Mouse (Mus musculus): Measurements from ENCODE around the gene Plekha3. TPM values are rescaled to one million over a fixed set of nuclear protein-coding genes. Genes with fewer than 3 reads are reported as not detected.

Plekha3 gene
- polyA plus RNA-seq, 1 experiment from 2014 or later: 8.7 TPM

DNA sequence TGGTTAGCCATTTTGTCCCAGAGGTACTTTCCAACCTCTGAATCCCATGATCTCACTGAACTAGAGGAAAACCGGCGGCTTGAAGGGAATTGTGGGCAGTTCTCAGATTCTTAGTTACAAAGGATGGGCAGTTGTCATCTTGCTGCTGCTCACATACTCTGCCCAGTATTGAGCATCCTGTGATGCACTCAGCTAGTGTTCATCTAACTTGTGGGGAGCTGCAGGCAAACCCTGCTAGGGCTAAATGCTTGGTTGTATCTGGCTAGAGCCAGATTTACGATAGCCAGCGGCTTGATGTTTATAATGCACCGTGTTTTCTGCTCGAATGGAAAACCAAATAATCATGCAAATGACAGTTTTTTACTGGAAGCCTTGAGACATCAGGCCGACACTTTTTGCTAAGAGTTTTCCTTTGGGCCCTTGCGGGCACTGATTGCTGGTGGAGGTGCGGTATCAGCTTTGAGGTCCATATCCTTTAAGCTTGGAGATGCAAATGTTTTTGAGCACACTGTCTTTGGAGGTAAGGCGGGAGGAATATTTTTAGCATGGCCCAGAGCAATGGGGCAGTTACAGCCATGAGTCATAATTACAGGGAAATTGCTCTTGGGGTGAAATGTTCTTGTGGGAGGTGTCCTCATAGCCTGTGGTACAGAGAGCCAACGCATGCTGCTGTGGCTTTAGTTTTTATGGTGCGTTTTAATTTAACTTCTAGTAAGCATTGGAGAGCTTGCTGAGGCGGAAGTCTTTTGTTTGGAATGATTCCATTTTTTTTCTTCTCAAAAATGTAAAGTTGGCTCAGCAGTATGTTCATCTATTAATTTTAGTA, 1.5 kb downstream of the Plekha3 start:
- 69% methylated on average over 13 of the region's 13 CpGs for WGBS
- H3K4me2 ChIP-seq: peak overlapping the region; percentile 83

GRCm38 (mm10) chr2:76682301-76682700, 7.2 kb downstream of the Plekha3 start:
- no peak for ATAC-seq (replicated peaks; ENCODE audit: insufficient number of reproducible peaks, insufficient read depth, low FRiP score, low read depth)
- Histone ChIP-seq H3K27me3 (no peaks in the 10 kb centered on the region), H3K27ac (no peak overlapping the region), H3K9ac (no peak overlapping the region), H3K36me3 (peaks cover 48% of the 10 kb centered on the region), H3K9me3 (replicated peaks) (no peaks in the 10 kb centered on the region), H3K4me3 (no peak overlapping the region), H3K4me2 (no peak overlapping the region), H3K4me1 (replicated peaks) (no peaks in the 10 kb centered on the region; the same call in 1 of the 2 replicates)
- 89% methylated on average over 8 of the region's 8 CpGs for WGBS

More for the DNA sequence above, 1.5 kb downstream of the Plekha3 start:
- H3K36me3 ChIP-seq: no peaks in the 10 kb centered on the region
- H3K4me1 ChIP-seq (replicated peaks): peaks cover 27% of the 10 kb centered on the region
- peak overlapping the region; percentile 93 for H3K4me3 ChIP-seq
- no peak overlapping the region for H3K27ac ChIP-seq
- no peaks in the 10 kb centered on the region for H3K27me3 ChIP-seq
- H3K9ac ChIP-seq: no peak overlapping the region
- no peak for ATAC-seq (replicated peaks; ENCODE audit: insufficient number of reproducible peaks, insufficient read depth, low FRiP score, low read depth)
- no peaks in the 10 kb centered on the region for H3K9me3 ChIP-seq (replicated peaks)

- no peak for ATAC-seq (replicated peaks; ENCODE audit: insufficient number of reproducible peaks, insufficient read depth, low FRiP score, low read depth)
- Histone ChIP-seq H3K4me2 (no peak overlapping the region), H3K36me3 (peaks cover 72% of the 10 kb centered on the region), H3K9me3 (replicated peaks) (no peaks in the 10 kb centered on the region), H3K4me3 (no peak overlapping the region), H3K27ac (no peak overlapping the region), H3K4me1 (replicated peaks) (peaks cover 10% of the 10 kb centered on the region), H3K27me3 (no peaks in the 10 kb centered on the region), H3K9ac (no peak overlapping the region)
- 88% methylated on average over 3 of the region's 3 CpGs for WGBS
Observed at GRCm38 (mm10) chr2:76686986-76687385, 11.9 kb downstream of the Plekha3 start.

DNA sequence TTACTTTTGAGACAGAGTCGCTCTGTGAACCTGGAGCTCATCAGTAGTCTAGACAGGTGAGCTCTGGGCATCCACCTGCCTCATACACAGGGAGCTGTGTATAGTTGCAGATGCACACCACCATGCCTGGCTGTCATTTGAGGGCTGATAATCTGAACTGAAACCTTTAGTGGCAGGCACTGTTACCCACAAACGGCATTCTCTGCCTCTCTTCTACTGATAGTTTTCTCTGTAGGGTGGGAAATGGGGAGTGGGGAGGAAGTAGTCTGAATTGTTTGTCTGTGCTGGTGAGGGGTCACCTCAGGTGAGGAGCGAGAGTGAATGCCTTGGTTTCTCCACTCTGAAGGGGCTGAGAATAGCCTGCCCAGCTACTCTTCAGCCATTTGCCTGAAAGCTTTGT, 12.5 kb downstream of the Plekha3 start:
- Histone ChIP-seq H3K4me3 (no peak overlapping the region), H3K4me2 (no peak overlapping the region), H3K4me1 (replicated peaks) (peaks cover 10% of the 10 kb centered on the region), H3K9me3 (replicated peaks) (no peaks in the 10 kb centered on the region), H3K27ac (no peak overlapping the region), H3K9ac (no peak overlapping the region), H3K27me3 (no peaks in the 10 kb centered on the region), H3K36me3 (peaks cover 69% of the 10 kb centered on the region)
- no peak for ATAC-seq (replicated peaks; ENCODE audit: insufficient number of reproducible peaks, insufficient read depth, low FRiP score, low read depth)
- 67% methylated on average over 3 of the region's 3 CpGs for WGBS

GRCm38 (mm10) chr2:76688162-76688561, 13.1 kb downstream of the Plekha3 start:
- Histone ChIP-seq H3K9me3 (replicated peaks) (no peaks in the 10 kb centered on the region), H3K4me3 (no peak overlapping the region), H3K27me3 (no peaks in the 10 kb centered on the region), H3K4me1 (replicated peaks) (peaks cover 10% of the 10 kb centered on the region), H3K36me3 (peaks cover 67% of the 10 kb centered on the region), H3K27ac (peak overlapping the region; percentile 2; the same call in 1 of the 2 replicates), H3K9ac (no peak overlapping the region), H3K4me2 (no peak overlapping the region)
- no peak for ATAC-seq (replicated peaks; ENCODE audit: insufficient number of reproducible peaks, insufficient read depth, low FRiP score, low read depth)
- 32% methylated on average over 7 of the region's 7 CpGs for WGBS

GRCm38 (mm10) chr2:76690436-76691204, 15.5 kb downstream of the Plekha3 start:
- 67% methylated on average over 12 of the region's 12 CpGs for WGBS
- Histone ChIP-seq H3K4me1 (replicated peaks) (peaks cover 10% of the 10 kb centered on the region), H3K4me3 (no peak overlapping the region), H3K4me2 (no peak overlapping the region), H3K27ac (peak overlapping the region; percentile 11; the same call in 1 of the 2 replicates), H3K36me3 (peaks cover 48% of the 10 kb centered on the region), H3K9me3 (replicated peaks) (no peaks in the 10 kb centered on the region), H3K9ac (no peak overlapping the region), H3K27me3 (no peaks in the 10 kb centered on the region)
- ATAC-seq (replicated peaks; ENCODE audit: insufficient number of reproducible peaks, insufficient read depth, low FRiP score, low read depth): peak; percentile 60; the same call in 1 of the 2 replicates

GRCm38 (mm10) chr2:76693765-76694164, 18.7 kb downstream of the Plekha3 start:
- 76% methylated on average over 5 of the region's 5 CpGs for WGBS
- Histone ChIP-seq H3K4me3 (no peak overlapping the region), H3K27me3 (no peaks in the 10 kb centered on the region), H3K4me1 (replicated peaks) (peaks cover 2% of the 10 kb centered on the region), H3K9me3 (replicated peaks) (no peaks in the 10 kb centered on the region), H3K4me2 (no peak overlapping the region), H3K36me3 (peaks cover 31% of the 10 kb centered on the region), H3K27ac (no peak overlapping the region), H3K9ac (no peak overlapping the region)
- no peak for ATAC-seq (replicated peaks; ENCODE audit: insufficient number of reproducible peaks, insufficient read depth, low FRiP score, low read depth)

- ATAC-seq (replicated peaks; ENCODE audit: insufficient number of reproducible peaks, insufficient read depth, low FRiP score, low read depth): no peak
- Histone ChIP-seq H3K27ac (no peak overlapping the region), H3K9ac (no peak overlapping the region), H3K4me2 (no peak overlapping the region), H3K9me3 (replicated peaks) (no peaks in the 10 kb centered on the region), H3K4me1 (replicated peaks) (no peaks in the 10 kb centered on the region), H3K36me3 (peaks cover 31% of the 10 kb centered on the region), H3K4me3 (no peak overlapping the region), H3K27me3 (no peaks in the 10 kb centered on the region)
- 72% methylated on average over 6 of the region's 6 CpGs for WGBS
Observed at GRCm38 (mm10) chr2:76695290-76695689, 20.2 kb downstream of the Plekha3 start.

GRCm38 (mm10) chr2:76702188-76702587, 27.1 kb downstream of the Plekha3 start:
- no peak overlapping the region for H3K4me2 ChIP-seq
- 80% methylated on average over 3 of the region's 3 CpGs for WGBS
- no peak; the same call in 1 of the 2 replicates for ATAC-seq (replicated peaks; ENCODE audit: insufficient number of reproducible peaks, insufficient read depth, low FRiP score, low read depth)

DNA sequence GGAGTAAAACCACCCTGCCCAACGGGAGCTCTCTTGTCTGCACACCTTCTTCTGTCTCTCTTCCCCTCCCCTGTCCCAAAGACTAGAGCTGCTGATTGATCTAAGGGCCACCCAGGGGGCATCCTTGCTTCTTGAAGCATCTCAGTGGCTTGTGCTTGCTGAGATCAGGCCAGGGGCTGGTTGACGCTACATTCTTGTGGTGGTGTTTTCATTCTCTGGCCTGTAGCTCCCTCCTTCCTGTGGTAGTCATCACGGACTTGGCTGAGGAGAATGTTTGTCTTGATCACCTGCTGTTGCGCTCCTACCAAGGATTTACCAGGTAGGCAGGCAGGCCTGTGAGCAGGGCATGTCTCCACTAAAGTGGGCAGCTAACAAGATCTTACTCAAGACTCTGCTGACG, 27.7 kb downstream of the Plekha3 start:
- ATAC-seq (replicated peaks; ENCODE audit: insufficient number of reproducible peaks, insufficient read depth, low FRiP score, low read depth): no peak
- Histone ChIP-seq H3K4me1 (replicated peaks) (no peaks in the 10 kb centered on the region), H3K27me3 (no peaks in the 10 kb centered on the region), H3K27ac (no peak overlapping the region), H3K4me2 (no peak overlapping the region), H3K9ac (no peak overlapping the region), H3K9me3 (replicated peaks) (no peaks in the 10 kb centered on the region), H3K4me3 (no peak overlapping the region), H3K36me3 (peaks cover 50% of the 10 kb centered on the region)
- WGBS: 75% methylated on average over 5 of the region's 5 CpGs

More at GRCm38 (mm10) chr2:76702188-76702587, 27.1 kb downstream of the Plekha3 start:
- no peak overlapping the region for H3K4me3 ChIP-seq
- H3K9me3 ChIP-seq (replicated peaks): no peaks in the 10 kb centered on the region
- peaks cover 48% of the 10 kb centered on the region for H3K36me3 ChIP-seq
- H3K27ac ChIP-seq: no peak overlapping the region
- H3K27me3 ChIP-seq: no peaks in the 10 kb centered on the region
- H3K4me1 ChIP-seq (replicated peaks): no peaks in the 10 kb centered on the region
- no peak overlapping the region for H3K9ac ChIP-seq

DNA sequence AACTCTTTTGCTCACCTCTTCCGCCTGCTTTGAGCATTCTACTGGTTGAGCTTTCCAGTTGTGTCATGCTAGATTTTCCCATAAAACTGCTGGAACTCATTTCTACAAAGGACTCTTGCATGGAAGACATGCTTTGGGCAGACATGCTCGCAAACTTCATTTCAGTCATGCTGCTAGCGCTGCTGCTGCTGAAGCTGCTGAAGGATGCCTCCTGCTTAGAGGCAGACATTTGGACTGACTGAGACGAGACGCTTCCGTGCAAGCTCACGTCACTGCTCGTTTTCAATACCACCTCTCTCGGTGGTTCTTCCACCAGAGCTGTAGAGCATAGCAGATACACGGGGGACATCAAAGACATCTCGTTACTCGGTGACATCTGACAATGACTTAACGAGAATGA, 30.6 kb downstream of the Plekha3 start:
- Histone ChIP-seq H3K9me3 (replicated peaks) (no peaks in the 10 kb centered on the region), H3K36me3 (peaks cover 79% of the 10 kb centered on the region), H3K27me3 (no peaks in the 10 kb centered on the region), H3K27ac (no peak overlapping the region), H3K4me1 (replicated peaks) (no peaks in the 10 kb centered on the region), H3K4me2 (no peak overlapping the region), H3K9ac (no peak overlapping the region), H3K4me3 (no peak overlapping the region)
- no peak for ATAC-seq (replicated peaks; ENCODE audit: insufficient number of reproducible peaks, insufficient read depth, low FRiP score, low read depth)
- 87% methylated on average over 13 of the region's 13 CpGs for WGBS

Data from heart, embryonic 15.5 days (tissue).